Mouse (Mus musculus) skeletal muscle tissue, postnatal 0 days (tissue): ENCODE measurements around the gene Luzp4. TPM values are rescaled to one million over a fixed set of nuclear protein-coding genes. Genes with fewer than 3 reads are reported as not detected.

Experiments used
- polyA plus RNA-seq: library from polyadenylated mRNA; unstranded; fragments of >200 nt; fragmentation: Nextera tagmentation; extraction: Ambion mirVana; gene quantifications from 2 replicates; pipeline ENCODE4 v1.2.1, GENCODE M21; 2015

The Luzp4 gene
- not detected in 2 replicates for polyA plus RNA-seq

GRCm38 (mm10) chrX:148857340-148857739 lies at the start of gene Luzp4:
Gene Luzp4 (plus strand): TSS chrX:148857640.

Other genes starting within 250 kb of the Luzp4 start
- not detected in 2 replicates for gene Gm8334, start 242.5 kb upstream of the Luzp4 start, polyA plus RNA-seq
- gene Gm15127, start 194.0 kb upstream of the Luzp4 start, polyA plus RNA-seq: not detected in 2 replicates
- not detected in 2 replicates for gene Ott, start 216.6 kb downstream of the Luzp4 start, polyA plus RNA-seq